Mouse (Mus musculus) limb, embryonic 14.5 days (tissue): ENCODE results near the gene P3h3. TPM values are rescaled to one million over a fixed set of nuclear protein-coding genes. Genes with fewer than 3 reads are reported as not detected.

Source experiments
- ATAC-seq: fragments of 200-750 bp; cut with Nextera tagmentation; 2 replicates; pipeline ENCODE4 v1.8.0; 2017; ENCODE audit warnings: low read depth, moderate number of reproducible peaks, moderate TSS enrichment; ENCODE audit not compliant: low FRiP score
- DNase-seq: peaks from one replicate; pipeline ENCODE4 v3.0.0-alpha.2; 2015; ENCODE audit warnings: low spot score
- H3K27ac ChIP-seq: fragments of 300-500 bp; sonication (generic); replicated peaks from 2 replicates; pipeline ENCODE4 v1.5.1; 2014; ENCODE audit warnings: low read depth, mild to moderate bottlenecking, low read length, moderate library complexity, mixed read lengths
- H3K27me3 ChIP-seq: fragments of 300-500 bp; sonication (generic); 2 replicates; pipeline ENCODE4 v1.6.1; 2014; ENCODE audit warnings: low read length, mixed read lengths; ENCODE audit not compliant: control insufficient read depth, insufficient read depth
- H3K36me3 ChIP-seq: fragments of 300-500 bp; sonication (generic); 2 replicates; pipeline ENCODE4 v1.6.1; 2014; ENCODE audit warnings: mild to moderate bottlenecking, low read length, moderate library complexity, mixed read lengths; ENCODE audit not compliant: control insufficient read depth, insufficient read depth
- H3K4me1 ChIP-seq: fragments of 300-500 bp; sonication (generic); 2 replicates; pipeline ENCODE4 v1.6.1; 2014; ENCODE audit warnings: antibody characterized with exemption, low read length, mixed read lengths; ENCODE audit not compliant: control insufficient read depth, insufficient read depth
- H3K4me2 ChIP-seq: fragments of 300-500 bp; sonication (generic); replicated peaks from 2 replicates; pipeline ENCODE4 v1.6.1; 2014; ENCODE audit warnings: low read depth, mild to moderate bottlenecking, low read length, moderate library complexity; ENCODE audit not compliant: severe bottlenecking
- H3K4me3 ChIP-seq: fragments of 300-500 bp; sonication (generic); replicated peaks from 2 replicates; pipeline ENCODE4 v1.5.1; 2014; ENCODE audit warnings: low read length
- H3K9ac ChIP-seq: fragments of 300-500 bp; sonication (generic); 2 replicates; pipeline ENCODE4 v1.6.1; 2014; ENCODE audit warnings: mild to moderate bottlenecking, low read depth, low read length, moderate library complexity; ENCODE audit not compliant: severe bottlenecking
- H3K9me3 ChIP-seq: fragments of 300-500 bp; sonication (generic); 2 replicates; pipeline ENCODE4 v1.6.1; 2016; ENCODE audit warnings: low read length; ENCODE audit not compliant: control insufficient read depth
- POLR2A ChIP-seq: fragments of 200-500 bp; IDR thresholded peaks from 2 replicates; pipeline ENCODE4 v1.8.0; 2012; ENCODE audit warnings: inconsistent platforms, mild to moderate bottlenecking, moderate library complexity, borderline replicate concordance; ENCODE audit not compliant: insufficient read depth, insufficient read length; ENCODE audit errors: extremely low read depth
- WGBS: fragments of 180-500 bp; shearing (Covaris S2); extraction: QIAGEN DNeasy Blood & Tissue Kit; methylation state at CpG from one replicate; pipeline ENCODE4 v1.1.7; 2014; 5-methylcytosine and 5-hydroxymethylcytosine counted together
- polyA plus RNA-seq, 2 experiments: library from polyadenylated mRNA; depleted of rRNA in 1 of 2; stranded (reverse) in 1 of 2; unstranded in 1 of 2; fragments of >200 nt; fragmentation: Nextera tagmentation in 1 of 2; extraction: Ambion mirVana in 1 of 2; gene quantifications; 2 replicates each; pipeline versions ENCODE4 v1.2.1 to v1.2.3; 2012 to 2014

The P3h3 gene
- polyA plus RNA-seq, 2 experiments = 57.5 to 339 TPM

DNA sequence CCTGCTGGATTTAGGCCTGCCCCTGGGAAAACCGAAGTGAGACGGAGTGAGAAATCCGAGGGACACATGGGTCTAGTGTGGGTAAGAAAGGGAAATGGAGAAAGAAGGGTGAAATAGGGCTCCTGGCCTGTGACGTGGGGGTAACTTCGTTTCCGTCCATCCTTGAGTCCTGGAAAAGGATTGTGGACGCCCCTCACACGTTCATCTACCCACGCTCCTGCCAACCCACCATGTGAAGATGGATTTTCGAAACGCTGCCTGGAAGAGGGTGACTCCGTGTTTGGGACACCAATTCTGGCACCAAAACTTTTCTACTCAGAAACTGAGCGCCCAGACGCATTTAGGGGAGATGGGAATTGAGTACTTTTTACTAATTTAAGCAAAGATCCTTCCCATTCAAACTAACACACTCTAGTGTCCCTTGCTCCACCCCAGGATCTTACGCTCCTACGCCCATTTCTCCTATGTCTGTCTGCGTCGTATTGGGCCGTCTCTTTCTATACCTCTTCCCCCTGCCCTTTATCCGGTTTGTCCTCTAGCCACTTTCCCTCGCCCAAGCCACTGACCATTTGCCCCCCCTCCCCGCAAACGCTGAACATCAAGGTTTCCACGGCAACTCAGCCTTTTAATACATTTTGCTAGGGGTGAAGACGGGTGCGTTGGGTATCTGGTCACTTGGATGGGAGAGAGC is 433 bp upstream of the P3h3 start:
- Histone ChIP-seq H3K9ac (peak overlapping the region; percentile 98), H3K9me3 (no peaks in the 10 kb centered on the region), H3K4me2 (peak overlapping the region; percentile 68), H3K27ac (peak overlapping the region; percentile 99), H3K4me1 (peaks cover 25% of the 10 kb centered on the region), H3K4me3 (peak overlapping the region; percentile 85), H3K27me3 (no peaks in the 10 kb centered on the region), H3K36me3 (peaks cover 31% of the 10 kb centered on the region)
- WGBS = 22% methylated on average over 26 of the region's 26 CpGs
- no peak for TF ChIP-seq POLR2A
- ATAC-seq (no peak), DNase-seq (no peak)

DNA sequence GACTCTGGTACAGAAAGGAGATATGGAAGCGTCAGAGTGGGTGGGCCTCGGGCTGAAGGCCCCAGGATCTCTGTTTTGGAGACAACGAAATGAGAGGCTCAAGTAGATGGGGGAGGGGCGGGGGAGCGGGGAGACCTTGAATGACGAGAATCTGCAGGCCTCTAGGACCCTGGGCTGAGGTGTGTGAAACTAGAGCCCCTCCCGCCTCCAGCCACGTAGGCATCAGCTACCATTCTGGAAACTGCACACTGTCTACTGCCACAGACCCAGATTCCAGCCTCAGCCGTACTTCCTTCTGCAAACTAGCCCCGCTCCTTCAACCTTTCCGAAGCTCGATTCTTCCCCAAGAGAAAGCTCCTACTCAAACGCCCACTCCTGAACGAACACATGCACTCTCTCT is 1.2 kb downstream of the P3h3 start:
- WGBS = 7% methylated on average over 12 of the region's 14 CpGs
- peak; percentile 31; the same call in 1 of the 2 replicates for TF ChIP-seq POLR2A
- peak overlapping the region; percentile 85 for H3K4me3 ChIP-seq
- ATAC-seq (peak; percentile 70), DNase-seq (peak; percentile 84)
- no peaks in the 10 kb centered on the region for H3K27me3 ChIP-seq
- H3K27ac ChIP-seq = peak overlapping the region; percentile 99
- peaks cover 48% of the 10 kb centered on the region for H3K36me3 ChIP-seq
- H3K4me2 ChIP-seq = peak overlapping the region; percentile 68
- H3K9me3 ChIP-seq = no peaks in the 10 kb centered on the region
- peaks cover 17% of the 10 kb centered on the region for H3K4me1 ChIP-seq
- H3K9ac ChIP-seq = peak overlapping the region; percentile 98

DNA sequence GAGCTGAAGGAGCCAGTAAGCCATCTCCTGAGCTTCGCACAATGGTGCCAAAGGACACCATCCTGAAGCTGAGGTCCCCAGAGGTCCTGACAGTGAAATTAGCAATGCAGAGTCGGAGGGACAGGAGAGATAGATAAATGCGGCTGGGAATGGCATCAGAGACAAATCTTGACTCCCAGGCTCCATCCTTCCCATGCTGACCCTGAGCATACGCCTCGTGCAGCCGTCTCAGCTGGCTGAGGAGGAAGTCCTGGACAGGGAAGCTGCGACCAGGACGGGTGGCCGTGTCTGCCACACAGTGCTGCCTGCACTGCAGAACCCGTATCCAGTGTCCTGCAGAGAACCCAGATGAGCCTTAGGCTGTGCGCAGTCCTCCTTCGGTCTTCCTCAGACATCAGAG is 2.9 kb downstream of the P3h3 start:
- Histone ChIP-seq H3K4me1 (peaks cover 17% of the 10 kb centered on the region), H3K4me3 (no peak overlapping the region), H3K36me3 (peaks cover 56% of the 10 kb centered on the region), H3K27me3 (no peaks in the 10 kb centered on the region), H3K9ac (no peak overlapping the region), H3K9me3 (no peaks in the 10 kb centered on the region), H3K4me2 (no peak overlapping the region), H3K27ac (no peak overlapping the region)
- TF ChIP-seq POLR2A = no peak
- 65% methylated on average over 12 of the region's 12 CpGs for WGBS
- ATAC-seq = no peak
- no peak for DNase-seq

DNA sequence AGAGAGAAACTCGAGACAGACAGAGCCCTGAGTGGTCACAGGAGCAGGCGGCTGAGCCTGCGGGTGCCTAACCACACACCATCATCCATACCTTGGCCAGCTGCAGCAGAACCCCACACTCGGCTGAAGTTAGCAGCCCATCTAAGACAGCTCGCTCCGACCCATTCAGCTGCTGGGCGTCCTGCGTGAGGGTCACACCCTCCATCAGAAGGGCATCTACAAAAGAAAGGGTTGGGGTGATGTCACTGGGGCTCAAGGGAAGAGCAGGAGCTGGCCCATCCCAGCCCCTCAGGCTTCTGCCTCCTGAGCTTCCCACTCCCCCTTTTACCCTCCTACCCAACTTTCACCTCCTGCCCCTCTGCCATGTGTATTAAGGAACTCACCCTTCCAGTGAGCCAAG is 7.0 kb downstream of the P3h3 start:
- ATAC-seq (no peak), DNase-seq (no peak)
- H3K4me1 ChIP-seq = peaks cover 2% of the 10 kb centered on the region
- H3K4me2 ChIP-seq = no peak overlapping the region
- WGBS = 49% methylated on average over 8 of the region's 8 CpGs
- H3K27ac ChIP-seq = no peak overlapping the region
- no peaks in the 10 kb centered on the region for H3K9me3 ChIP-seq
- no peak overlapping the region for H3K9ac ChIP-seq
- peaks cover 73% of the 10 kb centered on the region for H3K36me3 ChIP-seq
- TF ChIP-seq POLR2A = no peak
- H3K4me3 ChIP-seq = no peak overlapping the region
- H3K27me3 ChIP-seq = no peaks in the 10 kb centered on the region

DNA sequence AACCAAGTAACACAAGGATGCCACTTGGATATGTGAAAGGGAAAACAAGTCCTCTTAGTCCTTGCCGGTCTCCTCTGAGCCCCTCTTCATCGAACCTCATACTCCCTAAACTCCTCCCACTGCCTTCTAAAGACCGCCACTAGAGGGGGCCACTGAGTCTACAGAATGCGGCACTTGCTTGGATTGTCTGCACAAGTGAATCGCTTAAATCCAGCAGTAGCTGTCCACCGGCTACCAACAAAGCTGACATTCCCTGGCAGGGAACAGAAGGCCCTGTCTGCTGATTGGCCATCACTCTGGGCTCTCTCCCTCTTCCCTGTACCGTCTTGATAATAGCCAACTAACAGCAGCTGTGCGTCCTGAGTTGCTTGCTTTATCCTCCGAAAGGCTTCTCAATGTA is 10.2 kb downstream of the P3h3 start:
- TF ChIP-seq POLR2A = no peak
- Histone ChIP-seq H3K9ac (no peak overlapping the region), H3K36me3 (peaks cover 68% of the 10 kb centered on the region), H3K4me3 (no peak overlapping the region), H3K4me1 (no peaks in the 10 kb centered on the region), H3K9me3 (no peaks in the 10 kb centered on the region), H3K27me3 (no peaks in the 10 kb centered on the region), H3K4me2 (no peak overlapping the region), H3K27ac (no peak overlapping the region)
- ATAC-seq (peak; percentile 70), DNase-seq (peak; percentile 89)
- WGBS = 15% methylated on average over 9 of the region's 9 CpGs
